Mouse (Mus musculus): Measurements from ENCODE around the gene 4930563M21Rik. TPM values are rescaled to one million over a fixed set of nuclear protein-coding genes. Genes with fewer than 3 reads are reported as not detected.
"Not testable (repeated sequence)": the region's sequence is repeated elsewhere in the genome, so short reads cannot be mapped to it uniquely, and the experiment has no call there.

The 4930563M21Rik gene
- not detected for total RNA-seq (2021)
- long read RNA-seq, experiment 1, result 0 reads
- long read RNA-seq, experiment 2, result 0 reads

DNA sequence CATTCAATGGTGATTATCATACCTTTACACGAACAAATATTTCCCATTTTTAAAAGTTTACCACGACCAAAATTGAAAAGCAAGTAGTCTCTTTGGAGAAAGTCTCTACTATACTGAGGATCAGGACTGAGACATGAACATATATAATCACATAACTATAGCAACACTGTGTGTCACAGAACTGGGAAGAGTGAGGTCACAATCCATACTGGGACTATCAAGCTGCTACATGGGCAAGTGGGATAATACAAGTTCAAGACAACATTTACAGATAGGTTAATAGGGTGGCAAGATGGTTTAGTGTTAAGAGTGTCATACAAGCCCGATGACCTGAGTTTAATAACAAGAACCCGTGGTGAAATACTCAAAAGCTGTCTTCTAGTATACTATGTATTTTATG lies at the start of gene 4930563M21Rik:
4930563M21Rik (minus strand) TSS at position 101 of the 400 bp plus-strand sequence.
- TF ChIP-seq CTCF (IDR thresholded peaks at IDR 0.05), result no peak
- H3K27ac ChIP-seq, result no peak within 1 kb of the TSS
- intact Hi-C loops (cut with DNase I), result no loop called here

GRCm38 (mm10) chr9:56056147-56056546 lies 45.8 kb upstream of the 4930563M21Rik start:
- TF ChIP-seq CTCF (IDR thresholded peaks at IDR 0.05), result no peak
- intact Hi-C loops (cut with DNase I), result no loop called here
- Histone ChIP-seq H3K27ac (no peak overlapping the region), H3K4me3 (no peak overlapping the region)
- no peak for DNase-seq

More for the DNA sequence above, at the start of gene 4930563M21Rik:
- H3K4me3 ChIP-seq, result no peak within 1 kb of the TSS
- no peak for DNase-seq

GRCm38 (mm10) chr9:56053796-56054195 lies 43.4 kb upstream of the 4930563M21Rik start:
- intact Hi-C loops (cut with DNase I), result no loop called here
- no peak for TF ChIP-seq CTCF (IDR thresholded peaks at IDR 0.05)
- peak overlapping the region; percentile 24; the same call in 1 of the 2 replicates for H3K27ac ChIP-seq
- no peak overlapping the region for H3K4me3 ChIP-seq
- DNase-seq, result no peak

DNA sequence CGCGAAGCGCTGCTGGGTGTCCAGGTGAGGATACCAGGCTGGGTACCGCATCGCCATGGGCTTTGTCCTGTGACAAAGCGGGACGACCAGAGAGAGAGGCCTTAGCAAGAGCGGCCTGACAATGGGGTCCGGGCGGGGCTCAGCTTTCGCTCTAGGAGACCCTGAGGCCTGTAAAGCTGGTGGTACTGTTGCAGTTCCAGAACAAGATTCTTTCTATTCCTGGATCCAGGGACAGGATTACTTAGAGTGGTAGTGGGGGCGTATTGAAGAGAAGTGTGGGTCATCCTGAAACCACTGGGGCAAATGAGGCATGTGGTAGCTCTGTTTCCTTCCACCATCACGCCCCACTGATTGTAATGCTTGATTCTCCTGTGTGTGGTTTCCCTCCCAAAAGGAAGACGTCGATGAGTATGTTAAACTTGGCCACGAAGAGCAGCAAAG lies 31.9 kb upstream of the 4930563M21Rik start:
- H3K27ac ChIP-seq, result peak overlapping the region; percentile 95
- no peak for TF ChIP-seq CTCF (IDR thresholded peaks at IDR 0.05)
- intact Hi-C loops (cut with DNase I), result no loop called here
- DNase-seq, result no peak
- H3K4me3 ChIP-seq, result peak overlapping the region; percentile 83

- peak within 1 kb of the TSS; percentile 95 for H3K27ac ChIP-seq
- no peak for TF ChIP-seq CTCF (IDR thresholded peaks at IDR 0.05)
- peak; percentile 96 for DNase-seq
- intact Hi-C loops (cut with DNase I), result no loop called here
- H3K4me3 ChIP-seq, result peak within 1 kb of the TSS; percentile 83
Observed at GRCm38 (mm10) chr9:56041372-56042180, 31.2 kb upstream of the 4930563M21Rik start, which contains the start of gene Rcn2. Gene Rcn2, plus strand, starts transcription at chr9:56041845.

- H3K27ac ChIP-seq, result no peak overlapping the region
- no peak for DNase-seq
- intact Hi-C loops (cut with DNase I), result no loop called here
- no peak for TF ChIP-seq CTCF (IDR thresholded peaks at IDR 0.05)
- H3K4me3 ChIP-seq, result no peak overlapping the region
Observed at GRCm38 (mm10) chr9:56032219-56032618, 21.9 kb upstream of the 4930563M21Rik start.

DNA sequence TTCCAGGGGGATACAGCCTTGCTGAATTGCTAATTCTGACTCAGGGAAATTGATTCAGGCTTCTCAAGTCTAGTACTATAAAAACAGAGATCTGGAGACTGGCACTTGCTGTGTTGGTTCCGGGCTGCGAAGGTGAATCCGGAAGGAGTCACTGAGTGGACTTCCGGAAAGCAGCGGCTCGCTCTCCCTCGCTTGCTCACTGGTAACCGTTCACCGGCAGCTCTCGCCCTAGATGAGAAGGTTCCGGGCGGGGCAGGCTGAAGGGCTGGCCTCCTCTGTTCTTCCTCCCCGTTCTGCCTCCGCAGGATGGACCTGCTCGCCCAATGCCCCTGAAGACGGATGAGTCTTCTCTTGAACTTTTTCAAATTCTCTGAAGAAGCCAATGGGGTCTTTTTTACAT lies 16.9 kb upstream of the 4930563M21Rik start:
- DNase-seq, result no peak
- no peak overlapping the region for H3K27ac ChIP-seq
- peak overlapping the region; percentile 34; the same call in 1 of the 2 replicates for H3K4me3 ChIP-seq
- intact Hi-C loops (cut with DNase I), result no loop called here
- TF ChIP-seq CTCF (IDR thresholded peaks at IDR 0.05), result no peak

- H3K4me3 ChIP-seq, result no peak overlapping the region
- intact Hi-C loops (cut with DNase I), result no loop called here
- peak; percentile 45 for TF ChIP-seq CTCF (IDR thresholded peaks at IDR 0.05)
- DNase-seq, result no peak
- no peak overlapping the region for H3K27ac ChIP-seq
Observed at GRCm38 (mm10) chr9:56024772-56025171, 14.4 kb upstream of the 4930563M21Rik start.

DNA sequence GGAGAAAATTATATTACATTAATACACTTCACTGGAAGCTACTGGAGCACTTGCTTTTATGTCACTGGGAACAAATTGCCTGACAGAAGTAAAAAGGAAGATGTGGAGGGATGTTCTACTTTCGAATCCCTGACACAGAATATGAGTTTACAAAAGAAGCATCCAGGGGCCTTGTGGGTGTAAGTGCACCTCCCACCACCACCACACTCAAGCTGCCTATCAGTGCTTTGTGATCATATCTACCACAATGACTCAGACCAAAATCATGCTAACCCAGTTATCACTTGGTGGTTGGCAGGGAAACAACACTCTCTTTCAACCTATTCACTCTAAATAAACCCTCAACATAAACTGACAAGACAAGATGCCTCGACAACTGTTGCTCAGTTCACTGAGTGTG lies 5.7 kb downstream of the 4930563M21Rik start:
- intact Hi-C loops (cut with DNase I); H3K27ac ChIP-seq; DNase-seq; H3K4me3 ChIP-seq: not testable (repeated sequence)

DNA sequence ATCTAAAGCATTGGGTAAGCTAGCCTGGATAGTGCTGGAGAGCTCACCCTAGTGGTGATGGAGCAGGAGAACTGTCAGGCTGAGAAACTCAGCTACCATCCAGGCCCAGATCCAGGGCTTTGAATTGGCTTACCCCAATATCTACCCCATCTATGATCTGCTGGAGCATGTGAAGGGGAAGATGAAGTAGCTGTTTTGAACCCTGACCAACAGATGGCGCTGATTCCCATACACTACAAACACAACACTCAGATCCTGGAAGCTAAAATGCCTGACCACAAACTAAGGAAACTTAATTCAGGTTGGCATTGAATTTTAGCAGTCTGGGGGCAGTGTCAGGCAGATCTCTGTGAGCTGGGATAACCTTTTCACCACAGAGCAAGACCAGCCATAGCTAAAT lies 63.5 kb downstream of the 4930563M21Rik start:
- peak; percentile 49 for TF ChIP-seq CTCF (IDR thresholded peaks at IDR 0.05)
- DNase-seq, result peak; percentile 37
- Histone ChIP-seq H3K4me3 (no peak overlapping the region), H3K27ac (no peak overlapping the region)
- intact Hi-C loops (cut with DNase I), result no loop called here

- intact Hi-C loops (cut with DNase I), result no loop called here
- TF ChIP-seq CTCF (IDR thresholded peaks at IDR 0.05), result no peak
- DNase-seq, result no peak
- Histone ChIP-seq H3K4me3 (no peak overlapping the region), H3K27ac (no peak overlapping the region)
Observed at GRCm38 (mm10) chr9:55941356-55941755, 69.0 kb downstream of the 4930563M21Rik start.

- peak overlapping the region; percentile 99 for H3K4me3 ChIP-seq
- intact Hi-C loops (cut with DNase I), result no loop called here
- no peak for TF ChIP-seq CTCF (IDR thresholded peaks at IDR 0.05)
- DNase-seq, result no peak
- peak overlapping the region; percentile 89 for H3K27ac ChIP-seq
Observed at GRCm38 (mm10) chr9:55938618-55938985, 71.7 kb downstream of the 4930563M21Rik start.

Data from gastrocnemius, adult 2 months (tissue).